Mouse (Mus musculus) CH12.LX (cell line): Measurements from ENCODE around the gene Cmip.

ENCODE experiments used
- CHD1 ChIP-seq: IDR thresholded peaks from 2 replicates; pipeline ENCODE4 v1.6.1; 2012; ENCODE audit warnings: low read depth, low read length, improper control_type of control experiment, inconsistent platforms
- CTCF ChIP-seq, 2 experiments: IDR thresholded peaks in 1 of 2; conservative IDR thresholded peaks in 1 of 2; 2 replicates each; pipeline ENCODE4 v1.5.1; 2011 to 2012; ENCODE audit warnings: low read depth in 2 of 2, low read length in 2 of 2, improper control_type of control experiment in 1 of 2, inconsistent platforms in 1 of 2, mild to moderate bottlenecking in 1 of 2, moderate library complexity in 1 of 2
- EP300 ChIP-seq: IDR thresholded peaks from 2 replicates; pipeline ENCODE4 v1.6.1; 2011; ENCODE audit warnings: low read length, improper control_type of control experiment
- HCFC1 ChIP-seq: IDR thresholded peaks from 2 replicates; pipeline ENCODE4 v1.6.1; 2012; ENCODE audit warnings: low read depth, mild to moderate bottlenecking, inconsistent platforms, low read length, improper control_type of control experiment
- JUND ChIP-seq: conservative IDR thresholded peaks from 2 replicates; pipeline ENCODE4 v1.6.1; 2011; ENCODE audit warnings: low read depth, low read length, improper control_type of control experiment
- MAX ChIP-seq: IDR thresholded peaks from 2 replicates; pipeline ENCODE4 v1.6.1; 2011; ENCODE audit warnings: low read length, improper control_type of control experiment
- POLR2A ChIP-seq: IDR thresholded peaks from 2 replicates; pipeline ENCODE4 v1.6.1; 2011; ENCODE audit warnings: low read depth, mild to moderate bottlenecking, improper control_type of control experiment, low read length
- POLR2AphosphoS2 ChIP-seq: IDR thresholded peaks from 2 replicates; pipeline ENCODE4 v1.6.1; 2011; ENCODE audit warnings: low read depth, low read length, improper control_type of control experiment
- ZC3H11A ChIP-seq: IDR thresholded peaks from 2 replicates; pipeline ENCODE4 v1.6.1; 2012; ENCODE audit warnings: low read depth, mild to moderate bottlenecking, inconsistent platforms, low read length, improper control_type of control experiment

DNA sequence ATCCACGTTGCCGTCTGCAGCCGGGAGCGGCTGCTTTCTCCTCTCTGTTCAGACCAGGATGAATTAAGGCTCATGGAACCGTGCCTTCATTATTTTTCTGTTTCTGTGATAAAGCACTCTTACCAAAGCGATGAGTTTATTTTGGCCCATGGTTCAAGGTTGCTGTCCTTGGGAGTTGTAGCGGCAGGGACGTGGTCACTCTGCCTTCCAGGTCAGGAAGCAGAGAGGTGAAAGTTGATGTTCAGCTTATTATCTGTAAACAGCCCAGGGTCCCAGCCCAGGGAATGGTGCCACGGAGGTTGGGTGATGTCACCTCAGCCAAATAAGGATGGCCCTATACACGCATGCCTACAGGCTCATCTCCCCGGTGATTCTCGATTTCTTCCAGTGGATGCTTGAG lies 83.9 kb downstream of the Cmip start:
- TF ChIP-seq CTCF (conservative IDR thresholded peaks at IDR 0.05 in 1 of 2, IDR thresholded peaks at IDR 0.05 in 1 of 2; ENCODE audit: low read depth in 2 of 2, low read length in 2 of 2) (no peak), POLR2A (no peak), JUND (no peak), MAX (no peak), POLR2AphosphoS2 (no peak), CHD1 (no peak), HCFC1 (no peak), ZC3H11A (no peak), EP300 (no peak)
